Mouse (Mus musculus) brain, adult 2 months (tissue): ENCODE measurements around the gene Timm8a1.
A peak's percentile ranks its signal among the peaks of the same experiment; 100 is the strongest.
"Not testable (repeated sequence)": the region's sequence is repeated elsewhere in the genome, so short reads cannot be mapped to it uniquely, and the experiment has no call there.

Source experiments
- DNase-seq: peaks from one replicate; pipeline ENCODE4 v3.0.0; 2011; ENCODE audit warnings: low read depth, low spot score

The Timm8a1 gene

GRCm38 (mm10) chrX:134541145-134541954 is at the start of gene Timm8a1:
Gene Timm8a1 (minus strand): TSS chrX:134541865.
- peak; percentile 54 for DNase-seq

- DNase-seq, result no peak
Observed at GRCm38 (mm10) chrX:134589836-134590235, 48.2 kb upstream of the Timm8a1 start.

- no peak for DNase-seq
Observed at GRCm38 (mm10) chrX:134588997-134589396, 47.3 kb upstream of the Timm8a1 start.

DNA sequence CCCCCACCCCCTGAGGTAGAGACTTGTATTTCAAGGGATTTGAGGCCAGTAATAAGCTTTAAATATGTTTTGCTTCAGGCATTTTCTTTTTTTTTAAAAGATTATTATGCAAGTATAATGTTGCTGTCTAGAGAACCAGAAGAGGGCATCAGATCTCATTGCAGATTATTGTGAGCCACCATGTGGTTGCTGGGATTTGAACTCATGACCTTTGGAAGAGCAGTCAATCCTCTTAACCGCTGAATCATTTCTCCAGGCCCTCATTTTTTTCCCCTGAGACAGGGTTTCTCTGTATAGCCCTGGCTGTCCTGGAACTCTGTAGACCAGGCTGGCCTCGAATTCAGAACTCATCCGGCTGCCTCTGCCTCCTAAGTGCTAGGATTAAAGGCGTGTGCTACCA is 46.6 kb upstream of the Timm8a1 start:
- no peak for DNase-seq

DNA sequence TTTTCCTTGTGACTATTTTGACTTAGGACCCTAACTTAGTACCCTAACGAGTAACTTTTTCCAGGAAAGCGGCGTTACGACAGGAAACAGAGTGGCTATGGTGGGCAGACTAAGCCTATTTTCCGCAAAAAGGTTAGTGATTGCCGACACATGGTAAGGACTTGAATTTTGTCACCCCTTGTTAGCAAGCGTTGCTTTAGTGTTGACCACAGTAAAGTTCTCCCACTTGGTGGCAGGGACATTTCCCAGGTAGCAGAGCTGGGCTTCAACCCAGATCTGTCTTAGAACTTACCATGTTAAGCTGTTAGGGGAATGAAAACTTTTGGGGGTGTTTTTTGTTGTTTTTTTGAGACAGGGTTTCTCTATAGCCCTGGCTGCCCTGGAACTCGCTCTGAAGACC is 44.8 kb upstream of the Timm8a1 start:
- no peak for DNase-seq

DNA sequence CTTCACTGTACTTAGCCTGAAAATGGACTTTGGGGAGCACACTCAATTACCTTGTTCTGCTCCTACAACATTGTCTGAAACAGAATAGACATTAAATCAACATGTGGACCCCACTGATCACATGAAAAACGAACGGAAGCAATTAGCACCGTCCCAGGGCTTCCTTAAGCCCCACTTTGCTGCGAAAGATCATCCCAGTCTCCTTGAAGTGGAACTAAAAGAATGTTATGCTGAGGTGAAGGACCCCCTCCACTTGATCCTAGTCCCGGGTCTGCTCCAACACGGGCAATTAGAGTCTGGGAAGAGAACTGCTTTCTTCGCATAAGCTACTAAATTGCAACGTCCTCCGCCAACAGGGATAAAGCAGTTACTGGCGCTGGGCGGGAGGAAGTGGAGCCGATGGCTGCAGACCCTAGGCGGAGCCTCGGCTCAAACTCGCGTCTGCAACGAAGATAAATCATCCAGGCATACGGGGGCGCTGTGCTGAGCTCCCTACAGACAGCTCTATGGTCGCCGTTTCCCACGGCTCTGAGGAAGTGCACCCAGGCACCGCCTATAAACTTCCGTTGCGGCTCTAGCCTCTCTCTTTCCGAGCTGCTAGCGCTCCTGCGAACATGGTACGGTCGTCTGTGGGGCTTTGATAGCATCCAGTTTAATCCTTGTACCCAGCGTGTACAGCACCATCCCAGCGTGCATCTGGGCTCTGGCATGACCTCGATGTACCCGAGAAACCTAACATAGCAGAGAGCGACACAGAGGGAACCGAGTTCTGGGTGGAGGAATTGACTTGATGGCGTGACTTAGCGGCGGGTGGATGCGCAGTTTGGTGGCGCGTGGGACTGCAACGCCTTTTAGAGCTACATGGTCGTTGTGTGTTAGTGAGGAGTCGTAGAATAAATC is 43.7 kb upstream of the Timm8a1 start, which contains the start of gene Rpl36a:
Gene Rpl36a, plus strand, starts transcription at position 552 of the 900 bp plus-strand sequence.
- DNase-seq, result peak; percentile 97

GRCm38 (mm10) chrX:134582888-134583669 is 41.4 kb upstream of the Timm8a1 start, which contains the start of gene Btk:
Gene Btk (minus strand): TSS chrX:134583570.
- no peak for DNase-seq

- no peak for DNase-seq
Observed at GRCm38 (mm10) chrX:134582270-134582669, 40.6 kb upstream of the Timm8a1 start.

DNA sequence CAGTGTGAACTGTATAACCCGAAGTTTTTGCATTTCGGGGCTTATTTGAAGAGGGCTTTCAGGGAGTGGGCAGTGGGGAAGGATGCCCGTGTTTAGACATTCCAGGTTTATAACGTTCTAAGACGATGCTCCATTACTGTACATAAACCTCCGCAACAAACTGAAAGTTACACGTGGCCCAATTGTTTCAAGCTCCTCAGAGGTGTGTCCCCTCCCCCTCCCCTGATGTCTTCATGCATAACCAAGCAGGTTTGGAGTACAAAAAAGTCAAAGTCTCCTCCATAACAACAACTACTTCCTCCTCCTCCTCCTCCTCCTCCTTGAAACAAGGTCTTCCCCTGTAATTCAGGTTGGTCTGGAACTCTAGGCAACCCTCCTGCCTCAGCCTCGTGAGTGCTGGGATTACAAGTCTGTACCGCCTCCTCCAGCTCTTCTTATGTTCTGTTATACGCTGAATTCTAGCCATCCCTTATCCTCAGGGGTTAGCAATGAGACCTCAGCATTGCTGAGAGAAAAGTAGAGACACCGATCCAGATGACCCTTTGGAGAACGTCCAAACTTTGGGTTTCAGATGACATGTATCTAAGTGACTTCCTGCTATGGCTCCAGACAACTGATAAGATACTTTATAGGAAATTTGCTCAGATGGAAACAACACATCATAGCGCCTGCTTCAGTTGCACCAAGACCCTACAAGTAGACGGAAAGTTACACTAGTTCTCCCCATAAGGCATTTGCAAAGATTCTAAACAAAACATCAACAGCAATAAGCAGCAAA is 39.1 kb upstream of the Timm8a1 start:
- no peak for DNase-seq

GRCm38 (mm10) chrX:134577896-134578295 is 36.2 kb upstream of the Timm8a1 start:
- DNase-seq, result no peak

GRCm38 (mm10) chrX:134566536-134567222 is 25.0 kb upstream of the Timm8a1 start:
- no peak for DNase-seq

- no peak for DNase-seq
Observed at GRCm38 (mm10) chrX:134564326-134564725, 22.7 kb upstream of the Timm8a1 start.

DNA sequence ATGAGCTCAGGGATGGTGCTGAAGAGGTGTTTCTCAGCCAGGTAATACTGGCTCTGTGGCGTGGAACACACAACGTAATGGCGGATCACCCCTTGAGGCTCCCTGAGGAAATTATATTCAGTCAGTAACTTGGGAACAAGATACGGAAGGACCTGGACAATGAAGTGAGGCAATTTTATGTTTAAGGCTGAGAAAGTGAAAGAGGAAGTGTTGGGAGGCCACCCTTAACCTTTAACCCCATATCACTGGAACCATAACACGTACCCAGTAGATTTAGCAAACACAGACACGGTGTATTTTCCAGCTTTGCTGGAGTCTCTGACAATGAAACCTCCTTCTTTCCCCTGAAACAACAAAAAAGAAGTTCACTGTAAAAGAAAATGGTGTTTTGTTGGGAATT is 12.8 kb upstream of the Timm8a1 start:
- no peak for DNase-seq

DNA sequence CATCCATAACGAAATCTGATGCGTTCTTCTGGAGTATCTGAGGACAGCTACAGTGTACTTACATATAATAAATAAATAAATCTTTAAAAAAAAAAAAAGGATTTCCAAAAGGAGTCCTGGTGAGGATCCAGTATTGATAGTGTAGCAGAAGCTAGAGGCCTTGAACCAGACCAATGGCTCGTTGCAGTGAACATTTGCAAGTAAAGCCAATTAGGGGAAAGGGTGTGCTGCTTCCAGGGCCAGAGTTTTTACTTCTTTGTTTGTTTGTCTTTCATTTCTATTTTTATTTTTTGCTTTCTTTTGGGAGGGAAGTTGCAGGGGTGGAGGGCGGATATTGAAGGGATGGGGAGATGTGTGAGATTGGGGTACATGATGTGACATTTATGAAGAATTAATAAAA is 11.7 kb upstream of the Timm8a1 start:
- no peak for DNase-seq

GRCm38 (mm10) chrX:134550903-134551302 is 9.2 kb upstream of the Timm8a1 start:
- peak; percentile 64 for DNase-seq

DNA sequence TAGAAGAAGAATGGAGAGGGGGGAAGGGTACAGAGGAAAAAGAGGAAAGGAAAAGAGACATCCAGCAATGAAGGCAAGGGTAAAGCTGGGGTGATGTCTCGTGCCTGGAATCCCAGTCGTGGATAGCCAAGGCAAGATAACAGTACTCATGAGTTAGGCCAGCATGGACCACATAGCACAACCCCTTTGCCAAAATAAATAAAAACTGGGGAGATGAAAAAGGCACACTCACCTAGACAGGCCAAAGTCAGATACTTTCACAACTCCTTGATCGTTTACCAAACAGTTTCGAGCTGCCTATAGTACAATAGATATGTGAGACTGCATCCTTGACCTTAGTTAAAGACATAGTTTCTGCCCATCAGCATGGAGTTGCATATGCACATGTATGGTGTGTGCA is 5.7 kb upstream of the Timm8a1 start:
- DNase-seq, result no peak

- no peak for DNase-seq
Observed at GRCm38 (mm10) chrX:134541955-134542308, 267 bp upstream of the Timm8a1 start.

DNA sequence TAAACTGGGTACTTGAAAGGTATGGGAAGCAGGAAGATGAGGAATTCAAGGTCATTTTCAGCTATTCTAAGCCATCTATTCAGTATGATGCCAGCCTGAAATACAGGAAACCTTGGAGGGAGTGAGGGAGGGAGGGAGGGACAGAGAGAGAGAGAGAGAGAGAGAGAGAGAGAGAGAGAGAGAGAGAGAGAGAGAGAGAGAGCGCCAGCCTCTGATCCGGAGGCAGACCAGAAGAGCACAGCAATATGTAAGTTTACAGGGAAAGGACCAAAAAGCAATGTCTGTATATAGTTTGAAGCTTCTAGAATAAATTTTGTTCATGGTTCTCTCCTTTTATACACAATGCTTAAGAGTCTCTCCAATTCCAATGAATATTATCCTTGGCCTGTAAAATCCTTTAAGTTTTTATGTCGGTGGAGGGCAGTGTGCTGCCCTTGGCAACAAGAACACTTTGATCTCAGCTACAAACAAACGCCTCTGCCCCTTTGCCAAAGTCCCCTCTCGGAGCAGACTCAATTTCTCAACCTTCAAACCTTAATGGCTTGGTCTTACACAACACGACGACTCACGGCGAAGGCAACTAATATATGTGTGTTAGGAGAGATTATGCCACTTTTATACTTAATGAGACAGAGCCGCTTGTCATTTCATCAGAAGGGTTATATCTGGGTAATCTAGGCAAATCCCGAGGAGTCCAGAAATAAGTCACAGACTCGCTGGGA is 1.1 kb downstream of the Timm8a1 start:
- DNase-seq, result peak; percentile 12

- DNase-seq, result not testable (repeated sequence)
Observed at GRCm38 (mm10) chrX:134539795-134540194, 1.9 kb downstream of the Timm8a1 start.

- DNase-seq, result no peak
Observed at GRCm38 (mm10) chrX:134533346-134533745, 8.3 kb downstream of the Timm8a1 start.
